Mouse (Mus musculus) forebrain, embryonic 12.5 days (tissue): ENCODE measurements around the gene Lmx1a. TPM values are rescaled to one million over a fixed set of nuclear protein-coding genes. Genes with fewer than 3 reads are reported as not detected.

ENCODE experiments used
- ATAC-seq: fragments of 200-750 bp; cut with Nextera tagmentation; 2 replicates; pipeline ENCODE4 v1.8.0; 2017; ENCODE audit warnings: moderate TSS enrichment; ENCODE audit not compliant: low FRiP score
- H3K27ac ChIP-seq: fragments of 300-500 bp; sonication (generic); 2 replicates; pipeline ENCODE4 v1.5.1; 2016; ENCODE audit warnings: mild to moderate bottlenecking
- H3K27me3 ChIP-seq: fragments of 300-500 bp; sonication (generic); 2 replicates; pipeline ENCODE4 v1.6.1; 2016; ENCODE audit warnings: mild to moderate bottlenecking
- H3K36me3 ChIP-seq: fragments of 300-500 bp; sonication (generic); replicated peaks from 2 replicates; pipeline ENCODE4 v1.6.1; 2016; ENCODE audit warnings: mild to moderate bottlenecking
- H3K4me1 ChIP-seq: fragments of 300-500 bp; sonication (generic); 2 replicates; pipeline ENCODE4 v1.6.1; 2016
- H3K4me2 ChIP-seq: fragments of 300-500 bp; sonication (generic); 2 replicates; pipeline ENCODE4 v1.6.1; 2016; ENCODE audit warnings: mild to moderate bottlenecking, moderate library complexity
- H3K4me3 ChIP-seq: fragments of 300-500 bp; sonication (generic); replicated peaks from 2 replicates; pipeline ENCODE4 v1.5.1; 2016; ENCODE audit warnings: mild to moderate bottlenecking
- H3K9ac ChIP-seq: fragments of 300-500 bp; sonication (generic); 2 replicates; pipeline ENCODE4 v1.6.1; 2016; ENCODE audit warnings: mild to moderate bottlenecking
- H3K9me3 ChIP-seq: fragments of 300-500 bp; sonication (generic); 2 replicates; pipeline ENCODE4 v1.6.1; 2016
- WGBS: fragments of 180-500 bp; shearing (Covaris S2); methylation state at CpG from one replicate; pipeline ENCODE4 v1.1.7; 2016; 5-methylcytosine and 5-hydroxymethylcytosine counted together
- polyA plus RNA-seq: library from polyadenylated mRNA; unstranded; fragments of >200 nt; fragmentation: Nextera tagmentation; extraction: Ambion mirVana; gene quantifications from 2 replicates; pipeline ENCODE4 v1.2.1, GENCODE M21; 2016

Lmx1a gene
- polyA plus RNA-seq, 1 experiment from 2014 or later, result 7.0 TPM

- Histone ChIP-seq H3K4me2 (peak overlapping the region; percentile 75), H3K9ac (peak overlapping the region; percentile 60), H3K9me3 (no peaks in the 10 kb centered on the region), H3K4me3 (peak overlapping the region; percentile 51), H3K4me1 (peaks cover 44% of the 10 kb centered on the region), H3K36me3 (no peaks in the 10 kb centered on the region), H3K27ac (peak overlapping the region; percentile 95), H3K27me3 (peaks cover 41% of the 10 kb centered on the region)
- WGBS, result under 1% methylated on average over 59 of the region's 59 CpGs
- peak; percentile 86 for ATAC-seq
Measured at GRCm38 (mm10) chr1:167802510-167803271, 113.7 kb downstream of the Lmx1a start.

GRCm38 (mm10) chr1:167803351-167803981 lies 114.4 kb downstream of the Lmx1a start:
- WGBS, result 4% methylated on average over 10 of the region's 10 CpGs
- Histone ChIP-seq H3K4me2 (peak overlapping the region; percentile 75), H3K27me3 (peaks cover 45% of the 10 kb centered on the region), H3K36me3 (no peaks in the 10 kb centered on the region), H3K4me1 (peaks cover 44% of the 10 kb centered on the region), H3K9ac (peak overlapping the region; percentile 60), H3K9me3 (no peaks in the 10 kb centered on the region), H3K4me3 (peak overlapping the region; percentile 51), H3K27ac (peak overlapping the region; percentile 95)
- ATAC-seq, result peak; percentile 17; the same call in 1 of the 2 replicates

GRCm38 (mm10) chr1:167804836-167805235 lies 115.8 kb downstream of the Lmx1a start:
- no peak for ATAC-seq
- Histone ChIP-seq H3K27me3 (peaks cover 44% of the 10 kb centered on the region), H3K4me3 (no peak overlapping the region), H3K27ac (no peak overlapping the region), H3K9ac (no peak overlapping the region), H3K4me2 (no peak overlapping the region), H3K9me3 (no peaks in the 10 kb centered on the region), H3K4me1 (peaks cover 44% of the 10 kb centered on the region), H3K36me3 (no peaks in the 10 kb centered on the region)
- WGBS, result 63% methylated on average over 7 of the region's 7 CpGs

- Histone ChIP-seq H3K9ac (no peak overlapping the region), H3K4me2 (no peak overlapping the region), H3K36me3 (no peaks in the 10 kb centered on the region), H3K9me3 (no peaks in the 10 kb centered on the region), H3K27ac (no peak overlapping the region), H3K27me3 (peaks cover 7% of the 10 kb centered on the region), H3K4me1 (no peaks in the 10 kb centered on the region), H3K4me3 (no peak overlapping the region)
- no peak for ATAC-seq
- WGBS, result 88% methylated on average over 4 of the region's 4 CpGs
Measured at GRCm38 (mm10) chr1:167811141-167811540, 122.1 kb downstream of the Lmx1a start.

GRCm38 (mm10) chr1:167815166-167815565 lies 126.1 kb downstream of the Lmx1a start:
- Histone ChIP-seq H3K9me3 (no peaks in the 10 kb centered on the region), H3K4me2 (no peak overlapping the region), H3K36me3 (no peaks in the 10 kb centered on the region), H3K27me3 (no peaks in the 10 kb centered on the region), H3K27ac (no peak overlapping the region), H3K4me1 (peaks cover 13% of the 10 kb centered on the region), H3K9ac (no peak overlapping the region), H3K4me3 (no peak overlapping the region)
- no peak for ATAC-seq
- WGBS, result 85% methylated on average over 4 of the region's 4 CpGs

GRCm38 (mm10) chr1:167817028-167817427 lies 128.0 kb downstream of the Lmx1a start:
- Histone ChIP-seq H3K4me3 (no peak overlapping the region), H3K27me3 (no peaks in the 10 kb centered on the region), H3K9me3 (no peaks in the 10 kb centered on the region), H3K27ac (no peak overlapping the region), H3K4me2 (no peak overlapping the region), H3K4me1 (peaks cover 13% of the 10 kb centered on the region), H3K36me3 (no peaks in the 10 kb centered on the region), H3K9ac (no peak overlapping the region)
- ATAC-seq, result peak; percentile 46; the same call in 1 of the 2 replicates
- WGBS, result 37% methylated on average over 6 of the region's 6 CpGs

- Histone ChIP-seq H3K4me1 (peaks cover 13% of the 10 kb centered on the region), H3K27ac (no peak overlapping the region), H3K4me3 (no peak overlapping the region), H3K4me2 (no peak overlapping the region), H3K27me3 (no peaks in the 10 kb centered on the region), H3K9me3 (no peaks in the 10 kb centered on the region), H3K36me3 (no peaks in the 10 kb centered on the region), H3K9ac (no peak overlapping the region; the same call in 1 of the 2 replicates)
- 4% methylated on average over 1 of the region's 1 CpGs for WGBS
- ATAC-seq, result peak; percentile 53; the same call in 1 of the 2 replicates
Measured at GRCm38 (mm10) chr1:167817616-167818015, 128.6 kb downstream of the Lmx1a start.

GRCm38 (mm10) chr1:167820031-167820430 lies 131.0 kb downstream of the Lmx1a start:
- H3K4me3 ChIP-seq, result no peak overlapping the region
- no peak overlapping the region for H3K27ac ChIP-seq
- no peaks in the 10 kb centered on the region for H3K36me3 ChIP-seq
- H3K27me3 ChIP-seq, result no peaks in the 10 kb centered on the region
- H3K4me2 ChIP-seq, result no peak overlapping the region
- ATAC-seq, result no peak
- peaks cover 13% of the 10 kb centered on the region for H3K4me1 ChIP-seq
- no peaks in the 10 kb centered on the region for H3K9me3 ChIP-seq
- no peak overlapping the region for H3K9ac ChIP-seq
- 92% methylated on average over 6 of the region's 6 CpGs for WGBS

GRCm38 (mm10) chr1:167821125-167821524 lies 132.1 kb downstream of the Lmx1a start:
- H3K9me3 ChIP-seq, result no peaks in the 10 kb centered on the region
- ATAC-seq, result no peak
- H3K36me3 ChIP-seq, result no peaks in the 10 kb centered on the region
- H3K27me3 ChIP-seq, result no peaks in the 10 kb centered on the region
- no peak overlapping the region for H3K27ac ChIP-seq
- no peak overlapping the region for H3K9ac ChIP-seq
- H3K4me2 ChIP-seq, result no peak overlapping the region
- 82% methylated on average over 1 of the region's 1 CpGs for WGBS
- H3K4me3 ChIP-seq, result no peak overlapping the region
- H3K4me1 ChIP-seq, result peaks cover 13% of the 10 kb centered on the region

GRCm38 (mm10) chr1:167830291-167830690 lies 141.3 kb downstream of the Lmx1a start:
- Histone ChIP-seq H3K27ac (no peak overlapping the region), H3K9ac (no peak overlapping the region), H3K36me3 (no peaks in the 10 kb centered on the region), H3K27me3 (no peaks in the 10 kb centered on the region), H3K9me3 (no peaks in the 10 kb centered on the region), H3K4me2 (no peak overlapping the region), H3K4me1 (no peaks in the 10 kb centered on the region), H3K4me3 (no peak overlapping the region)
- no peak for ATAC-seq
- WGBS, result 92% methylated on average over 7 of the region's 7 CpGs

- no peak overlapping the region for H3K4me3 ChIP-seq
- H3K9ac ChIP-seq, result no peak overlapping the region
- H3K36me3 ChIP-seq, result no peaks in the 10 kb centered on the region
- no peak overlapping the region for H3K4me2 ChIP-seq
- no peaks in the 10 kb centered on the region for H3K4me1 ChIP-seq
- WGBS, result 91% methylated on average over 3 of the region's 3 CpGs
- no peak overlapping the region for H3K27ac ChIP-seq
- ATAC-seq, result no peak
- H3K9me3 ChIP-seq, result no peaks in the 10 kb centered on the region
- no peaks in the 10 kb centered on the region for H3K27me3 ChIP-seq
Measured at GRCm38 (mm10) chr1:167831601-167832000, 142.6 kb downstream of the Lmx1a start.

GRCm38 (mm10) chr1:167854801-167855200 lies 165.8 kb downstream of the Lmx1a start:
- Histone ChIP-seq H3K36me3 (no peaks in the 10 kb centered on the region), H3K4me1 (0 out of 2 replicates have a peak, but pooled peaks cover 5% of the 10 kb centered on the region), H3K4me3 (no peak overlapping the region), H3K9me3 (no peaks in the 10 kb centered on the region), H3K4me2 (no peak overlapping the region), H3K27me3 (no peaks in the 10 kb centered on the region), H3K27ac (no peak overlapping the region), H3K9ac (no peak overlapping the region)
- WGBS, result 55% methylated on average over 4 of the region's 4 CpGs
- ATAC-seq, result no peak
